Mouse (Mus musculus): Measurements from ENCODE around the gene Mrtfa.

DNA sequence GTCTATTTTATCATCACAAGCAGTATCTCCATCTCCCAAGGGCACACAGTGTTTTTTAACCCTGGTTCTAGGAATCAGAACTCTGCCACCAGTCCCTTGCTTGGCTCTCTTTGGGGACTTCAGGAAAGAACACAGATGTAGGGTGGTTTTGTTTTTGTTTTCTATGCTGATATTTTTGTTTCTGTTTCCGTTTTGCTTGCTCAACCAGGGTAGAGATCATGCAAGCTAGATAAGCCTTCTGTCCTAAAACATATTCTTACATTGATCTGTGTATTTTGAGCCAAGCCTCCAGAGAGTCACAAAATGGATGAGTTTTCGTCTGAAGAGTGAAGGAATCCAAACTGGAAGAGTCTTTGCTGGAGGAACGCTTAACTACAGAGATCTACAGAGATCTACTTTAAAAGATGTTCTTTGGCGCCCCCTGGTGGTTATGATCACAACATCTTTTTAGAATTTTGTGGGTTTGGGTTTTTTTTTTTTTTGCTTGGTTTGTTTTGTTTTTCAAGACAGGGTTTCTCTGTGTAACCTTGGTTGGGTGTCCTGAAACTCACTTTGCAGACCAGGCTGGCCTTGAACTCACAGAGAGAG lies 8.9 kb upstream of the Mrtfa start:
- TF ChIP-seq CTCF (IDR thresholded peaks at IDR 0.05; ENCODE audit: low read depth) (peak; percentile 69), EP300 (IDR thresholded peaks at IDR 0.05; ENCODE audit: low read depth) (no peak)
